Mouse (Mus musculus): ENCODE data around the gene Fam107b. TPM values are rescaled to one million over a fixed set of nuclear protein-coding genes. Genes with fewer than 3 reads are reported as not detected.

The Fam107b gene
- polyA plus RNA-seq, 2 experiments, result 9.8 to 20.8 TPM

GRCm38 (mm10) chr2:3777696-3778095 lies 207.4 kb downstream of the Fam107b start:
- H3K27me3 ChIP-seq (ENCODE audit: control insufficient read depth, insufficient read depth, low read length), result no peaks in the 10 kb centered on the region
- no peak overlapping the region for H3K9ac ChIP-seq (replicated peaks)
- H3K4me2 ChIP-seq (ENCODE audit: low read depth), result no peak overlapping the region
- ATAC-seq (ENCODE audit: insufficient read depth) (no peak), DNase-seq (ENCODE audit: low read depth in 3 of 3, low spot score in 3 of 3) (no peak)
- no peak overlapping the region for H3K27ac ChIP-seq
- H3K36me3 ChIP-seq (replicated peaks; ENCODE audit: control insufficient read depth, insufficient read depth, low read depth), result no peaks in the 10 kb centered on the region
- no peak overlapping the region for H3K4me3 ChIP-seq (ENCODE audit: insufficient read depth in 1 of 2, low read depth in 2 of 2, low read length in 2 of 2)
- WGBS (ENCODE audit: insufficient replicate concordance), result 27% methylated on average over 6 of the region's 6 CpGs
- H3K9me3 ChIP-seq (ENCODE audit: control insufficient read depth, low read length), result no peaks in the 10 kb centered on the region
- H3K4me1 ChIP-seq (replicated peaks; ENCODE audit: control insufficient read depth in 2 of 2, insufficient read depth in 2 of 2, low read length in 1 of 2), result peaks cover 0 to 9% of the 10 kb centered on the region in 2 experiments; a peak in 1 of 4 replicates
- TF ChIP-seq CTCF (IDR thresholded peaks at IDR 0.05; ENCODE audit: low read depth), result no peak
- no peak for TF ChIP-seq EP300 (IDR thresholded peaks at IDR 0.05; ENCODE audit: low read depth)

- no peak overlapping the region for H3K4me3 ChIP-seq (ENCODE audit: insufficient read depth in 1 of 2, low read depth in 2 of 2, low read length in 2 of 2)
- H3K27ac ChIP-seq, result no peak overlapping the region
- H3K9me3 ChIP-seq (ENCODE audit: control insufficient read depth, low read length), result no peaks in the 10 kb centered on the region
- 66% methylated on average over 8 of the region's 8 CpGs for WGBS (ENCODE audit: insufficient replicate concordance)
- H3K4me2 ChIP-seq (ENCODE audit: low read depth), result no peak overlapping the region
- no peak for DNase-seq (ENCODE audit: low read depth in 3 of 3, low spot score in 3 of 3)
- H3K27me3 ChIP-seq (ENCODE audit: control insufficient read depth, insufficient read depth, low read length), result no peaks in the 10 kb centered on the region
- no peak overlapping the region for H3K9ac ChIP-seq (replicated peaks)
- no peak for TF ChIP-seq EP300 (IDR thresholded peaks at IDR 0.05; ENCODE audit: low read depth)
- TF ChIP-seq CTCF (IDR thresholded peaks at IDR 0.05; ENCODE audit: low read depth), result no peak
- ATAC-seq (ENCODE audit: insufficient read depth), result no peak
- H3K36me3 ChIP-seq (replicated peaks; ENCODE audit: control insufficient read depth, insufficient read depth, low read depth), result no peaks in the 10 kb centered on the region
- no peaks in the 10 kb centered on the region for H3K4me1 ChIP-seq (replicated peaks; ENCODE audit: control insufficient read depth in 2 of 2, insufficient read depth in 2 of 2, low read length in 1 of 2)
Observed at GRCm38 (mm10) chr2:3785546-3785945, 215.3 kb downstream of the Fam107b start.

GRCm38 (mm10) chr2:3787752-3788423 lies 217.6 kb downstream of the Fam107b start:
- Histone ChIP-seq H3K27me3 (ENCODE audit: control insufficient read depth, insufficient read depth, low read length) (no peaks in the 10 kb centered on the region), H3K4me1 (replicated peaks; ENCODE audit: control insufficient read depth in 2 of 2, insufficient read depth in 2 of 2, low read length in 1 of 2) (no peaks in the 10 kb centered on the region), H3K9ac (replicated peaks) (no peak overlapping the region), H3K4me3 (ENCODE audit: insufficient read depth in 1 of 2, low read depth in 2 of 2, low read length in 2 of 2) (no peak overlapping the region), H3K36me3 (replicated peaks; ENCODE audit: control insufficient read depth, insufficient read depth, low read depth) (no peaks in the 10 kb centered on the region), H3K27ac (no peak overlapping the region), H3K9me3 (ENCODE audit: control insufficient read depth, low read length) (no peaks in the 10 kb centered on the region), H3K4me2 (ENCODE audit: low read depth) (no peak overlapping the region)
- DNase-seq (ENCODE audit: low read depth in 3 of 3, low spot score in 3 of 3) (no peak), ATAC-seq (ENCODE audit: insufficient read depth) (no peak)
- TF ChIP-seq CTCF (IDR thresholded peaks at IDR 0.05; ENCODE audit: low read depth) (no peak), EP300 (IDR thresholded peaks at IDR 0.05; ENCODE audit: low read depth) (no peak)

GRCm38 (mm10) chr2:3788424-3788786 lies 218.1 kb downstream of the Fam107b start:
- no peaks in the 10 kb centered on the region for H3K9me3 ChIP-seq (ENCODE audit: control insufficient read depth, low read length)
- H3K27ac ChIP-seq, result no peak overlapping the region
- H3K27me3 ChIP-seq (ENCODE audit: control insufficient read depth, insufficient read depth, low read length), result no peaks in the 10 kb centered on the region
- H3K4me1 ChIP-seq (replicated peaks; ENCODE audit: control insufficient read depth in 2 of 2, insufficient read depth in 2 of 2, low read length in 1 of 2), result no peaks in the 10 kb centered on the region
- no peak overlapping the region for H3K4me2 ChIP-seq (ENCODE audit: low read depth)
- H3K9ac ChIP-seq (replicated peaks), result no peak overlapping the region
- DNase-seq (ENCODE audit: low read depth in 3 of 3, low spot score in 3 of 3), result no peak
- H3K36me3 ChIP-seq (replicated peaks; ENCODE audit: control insufficient read depth, insufficient read depth, low read depth), result no peaks in the 10 kb centered on the region
- WGBS (ENCODE audit: insufficient replicate concordance), result 18% methylated on average over 3 of the region's 3 CpGs
- no peak for ATAC-seq (ENCODE audit: insufficient read depth)
- H3K4me3 ChIP-seq (ENCODE audit: insufficient read depth in 1 of 2, low read depth in 2 of 2, low read length in 2 of 2), result no peak overlapping the region
- TF ChIP-seq EP300 (IDR thresholded peaks at IDR 0.05; ENCODE audit: low read depth) (no peak), CTCF (IDR thresholded peaks at IDR 0.05; ENCODE audit: low read depth) (no peak)

- Histone ChIP-seq H3K9me3 (ENCODE audit: control insufficient read depth, low read length) (no peaks in the 10 kb centered on the region), H3K9ac (replicated peaks) (no peak overlapping the region), H3K36me3 (replicated peaks; ENCODE audit: control insufficient read depth, insufficient read depth, low read depth) (no peaks in the 10 kb centered on the region), H3K4me3 (ENCODE audit: insufficient read depth in 1 of 2, low read depth in 2 of 2, low read length in 2 of 2) (no peak overlapping the region), H3K4me2 (ENCODE audit: low read depth) (no peak overlapping the region), H3K27ac (no peak overlapping the region), H3K4me1 (replicated peaks; ENCODE audit: control insufficient read depth in 2 of 2, insufficient read depth in 2 of 2, low read length in 1 of 2) (no peaks in the 10 kb centered on the region), H3K27me3 (ENCODE audit: control insufficient read depth, insufficient read depth, low read length) (no peaks in the 10 kb centered on the region)
- no peak for ATAC-seq (ENCODE audit: insufficient read depth)
- 60% methylated on average over 5 of the region's 5 CpGs for WGBS (ENCODE audit: insufficient replicate concordance)
- DNase-seq (ENCODE audit: low read depth in 3 of 3, low spot score in 3 of 3), result no peak
- TF ChIP-seq CTCF (IDR thresholded peaks at IDR 0.05; ENCODE audit: low read depth), result no peak
- TF ChIP-seq EP300 (IDR thresholded peaks at IDR 0.05; ENCODE audit: low read depth), result no peak
Observed at GRCm38 (mm10) chr2:3796543-3796942, 226.3 kb downstream of the Fam107b start.

Measured in liver, embryonic 14.5 days (tissue).